38 mouse cellular contexts compared by ENCODE assay signal in the genomic region with DNA sequence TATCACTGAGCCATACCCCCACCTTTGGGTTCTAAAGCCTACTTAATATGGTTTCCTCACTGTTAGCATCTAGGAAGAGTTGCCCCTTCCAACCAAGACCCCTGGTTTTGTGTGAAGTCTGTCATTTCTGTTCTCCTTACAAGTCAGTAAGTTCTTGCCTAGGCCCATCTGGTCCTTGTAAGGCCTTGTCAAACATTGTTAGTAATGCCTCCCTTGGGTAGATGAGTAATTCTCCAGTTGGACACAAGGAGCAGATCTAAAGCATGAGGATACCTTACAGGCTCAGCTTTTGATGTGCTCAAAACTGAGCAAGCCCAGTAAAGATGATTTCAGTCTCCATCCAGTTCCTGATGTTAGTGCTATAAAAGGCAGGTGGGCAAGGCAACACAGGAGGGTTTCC. TPM values are rescaled to one million over a fixed set of nuclear protein-coding genes. Genes with fewer than 3 reads are reported as not detected.
"Had no signal": no experiment of that assay in that cellular context is flagged by ENCODE, and none has a peak within 500 bp of the region (broad histone marks: within the 10 kb centered on the region; RNA-seq: fewer than 3 reads in every experiment).

No protein-coding gene starts in this region.

- DNase-seq: gastrocnemius, adult 2 months; gastrocnemius, postnatal 10 days; gastrocnemius, postnatal 25 days; heart, adult 2 months; heart, postnatal 14 days; heart, postnatal 4 days; kidney, adult 18-20 months; kidney, adult 8-10 months; kidney, postnatal 10 days; kidney, postnatal 36 days; layer of hippocampus, adult 9-11 months; layer of hippocampus, postnatal 36 days; left cerebral cortex, postnatal 4 days; liver, embryonic 13.5 days had no signal

- H3K4me2 ChIP-seq: heart, embryonic 11.5 days; heart, embryonic 13.5 days; heart, embryonic 15.5 days; hindbrain, embryonic 12.5 days; hindbrain, embryonic 14.5 days; intestine, embryonic 15.5 days; limb, embryonic 13.5 days; limb, embryonic 15.5 days; liver, embryonic 13.5 days; liver, embryonic 15.5 days had no signal

- H3K27ac ChIP-seq: gastrocnemius, adult 2 months; heart, adult 2 months; heart, embryonic 13.5 days; heart, embryonic 15.5 days; hindbrain, embryonic 10.5 days; hindbrain, embryonic 12.5 days; hindbrain, embryonic 14.5 days; intestine, embryonic 15.5 days; limb, embryonic 15.5 days had no signal

- ATAC-seq: hindbrain, embryonic 16.5 days; inflammation-experienced regulatory T-cells, adult 6 months; intestine, embryonic 15.5 days; intestine, postnatal 0 days had no signal

- H3K9ac ChIP-seq: heart, embryonic 13.5 days; heart, embryonic 15.5 days; hindbrain, embryonic 12.5 days; hindbrain, embryonic 14.5 days; intestine, embryonic 15.5 days; limb, embryonic 13.5 days; limb, embryonic 15.5 days; liver, embryonic 15.5 days had no signal

- H3K27me3 ChIP-seq: heart, embryonic 13.5 days; heart, embryonic 15.5 days; hindbrain, embryonic 12.5 days; intestine, embryonic 15.5 days; limb, embryonic 13.5 days; limb, embryonic 15.5 days; liver, embryonic 13.5 days; liver, embryonic 15.5 days had no signal

- H3K9me3 ChIP-seq: heart, embryonic 13.5 days; heart, embryonic 15.5 days; hindbrain, embryonic 10.5 days; hindbrain, embryonic 12.5 days; intestine, embryonic 15.5 days; limb, embryonic 13.5 days; limb, embryonic 15.5 days; liver, embryonic 13.5 days; liver, embryonic 15.5 days had no signal

- H3K36me3 ChIP-seq: heart, embryonic 13.5 days; heart, embryonic 15.5 days; hindbrain, embryonic 10.5 days; hindbrain, embryonic 12.5 days; intestine, embryonic 15.5 days; limb, embryonic 13.5 days; limb, embryonic 15.5 days; liver, embryonic 13.5 days; liver, embryonic 15.5 days had no signal

- H3K4me3 ChIP-seq: gastrocnemius, adult 2 months; heart, adult 2 months; heart, embryonic 13.5 days; heart, embryonic 15.5 days; hindbrain, embryonic 10.5 days; hindbrain, embryonic 12.5 days; intestine, embryonic 15.5 days; limb, embryonic 13.5 days; limb, embryonic 15.5 days; liver, embryonic 13.5 days; liver, embryonic 15.5 days had no signal

RNA-seq across cellular contexts. Expression of gene Gm21885, which starts 12.9 kb away (rescaled TPM):
- total RNA-seq: gastrocnemius, adult 2 months; gastrocnemius, postnatal 10 days; gastrocnemius, postnatal 25 days; gastrocnemius, postnatal 4 days; granulocyte monocyte progenitor cell, adult 5-6 weeks; heart, postnatal 14 days; heart, postnatal 4 days; layer of hippocampus, adult 18-20 months; layer of hippocampus, adult 8-10 months; layer of hippocampus, postnatal 14 days; layer of hippocampus, postnatal 36 days; left cerebral cortex, adult 18-20 months; left cerebral cortex, adult 8-10 months; left cerebral cortex, postnatal 10 days; left cerebral cortex, postnatal 25 days; left cerebral cortex, postnatal 4 days; liver, adult 2 months had no signal
- polyA plus RNA-seq: heart, adult 2 months; heart, embryonic 11.5 days; heart, embryonic 13.5 days; heart, embryonic 15.5 days; hindbrain, embryonic 10.5 days; hindbrain, embryonic 14.5 days; hindbrain, embryonic 16.5 days; kidney, embryonic 16.5 days; liver, embryonic 13.5 days; liver, embryonic 15.5 days had no signal

RNA-seq across cellular contexts. Expression of gene Wfikkn2, which starts 23.0 kb away (rescaled TPM):
- total RNA-seq: granulocyte monocyte progenitor cell, adult 5-6 weeks had no signal
